Mouse (Mus musculus) neutrophil, adult 5-6 weeks (primary cell): ENCODE measurements around the gene Mtmr14. TPM values are rescaled to one million over a fixed set of nuclear protein-coding genes. Genes with fewer than 3 reads are reported as not detected.

Source experiments
- ATAC-seq: fragments of 151-379, 151-347 bp; 2 replicates; pipeline ENCODE4 v1.8.0; 2017; ENCODE audit warnings: mild to moderate bottlenecking, moderate TSS enrichment; ENCODE audit not compliant: insufficient number of reproducible peaks, poor library complexity, low FRiP score, severe bottlenecking; ENCODE audit errors: extremely low read depth
- total RNA-seq: library from RNA; stranded (forward); fragments of 200-1000 nt; gene quantifications from 2 replicates; pipeline ENCODE4 v1.2.3, GENCODE M21; 2017

Mtmr14 gene
- 53.1 and 63.1 TPM in 2 replicates for total RNA-seq

- ATAC-seq: peak; percentile 98
Measured at GRCm38 (mm10) chr6:113237542-113238270, at the start of gene Mtmr14. Mtmr14 (plus strand) TSS chr6:113237843.

GRCm38 (mm10) chr6:113193765-113194460, 43.7 kb upstream of the Mtmr14 start:
- no peak for ATAC-seq

DNA sequence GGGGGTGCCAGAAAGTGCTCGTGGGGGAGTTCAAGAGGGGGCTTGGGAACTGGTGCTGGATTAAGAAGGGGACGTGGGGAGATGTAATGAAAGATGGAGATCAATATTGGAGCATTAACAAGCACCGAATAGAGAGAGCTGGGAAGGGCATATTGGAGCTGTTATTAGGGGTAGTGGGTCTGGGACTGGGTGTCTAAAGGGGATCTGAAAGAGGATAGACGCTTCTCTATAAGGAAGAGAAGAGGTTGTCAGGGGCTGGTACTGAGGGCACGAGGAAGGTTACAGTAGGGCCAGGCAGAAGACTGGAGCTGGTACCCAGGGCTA, 43.2 kb upstream of the Mtmr14 start:
- ATAC-seq: no peak

GRCm38 (mm10) chr6:113194841-113195595, 42.6 kb upstream of the Mtmr14 start, which contains the start of gene Lhfpl4:
Lhfpl4 (minus strand) TSS chr6:113195384.
- ATAC-seq: no peak

DNA sequence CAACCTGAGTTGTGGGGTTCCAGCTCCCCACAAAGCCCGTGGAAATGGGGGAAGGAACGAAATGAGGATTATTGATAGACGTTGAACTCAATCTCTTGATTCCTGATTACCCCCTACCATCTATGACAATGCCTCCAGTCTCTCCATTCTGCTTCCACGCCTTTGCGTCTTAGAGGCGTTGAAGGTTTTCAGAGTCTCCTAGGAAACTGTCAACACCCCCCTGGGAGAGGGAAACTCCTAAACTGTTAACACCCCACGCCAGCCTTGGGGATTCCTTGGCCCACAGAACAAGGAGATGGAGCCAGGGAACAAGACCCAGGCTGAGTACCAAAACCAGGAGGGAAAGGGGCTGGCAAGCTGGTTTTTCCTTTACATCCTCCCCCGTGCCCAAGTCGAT, 42.0 kb upstream of the Mtmr14 start:
- no peak for ATAC-seq

DNA sequence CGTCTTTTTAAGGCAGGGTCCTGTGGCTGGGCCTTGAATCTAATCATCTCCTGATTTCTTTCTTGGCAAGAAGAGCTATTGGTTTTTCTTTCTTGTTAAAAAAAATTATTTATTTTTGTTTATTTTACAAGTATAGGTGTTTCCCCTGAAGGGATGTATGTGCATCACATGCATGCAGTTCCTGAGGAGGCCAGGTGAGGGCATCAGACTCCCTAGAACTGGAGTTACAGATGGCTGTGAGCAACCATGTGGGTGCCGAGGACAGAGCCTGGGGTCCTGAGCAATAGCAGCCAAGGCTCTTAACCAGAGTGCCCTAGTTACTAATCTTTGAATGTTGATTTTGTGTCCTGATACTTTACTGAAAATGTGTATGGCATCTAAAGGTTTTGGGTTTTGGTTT, 21.4 kb upstream of the Mtmr14 start:
- ATAC-seq: no peak

- ATAC-seq: peak; percentile 52
Measured at GRCm38 (mm10) chr6:113225798-113226197, 11.8 kb upstream of the Mtmr14 start.

GRCm38 (mm10) chr6:113226705-113227104, 10.9 kb upstream of the Mtmr14 start:
- ATAC-seq: peak; percentile 49; the same call in 1 of the 2 replicates

DNA sequence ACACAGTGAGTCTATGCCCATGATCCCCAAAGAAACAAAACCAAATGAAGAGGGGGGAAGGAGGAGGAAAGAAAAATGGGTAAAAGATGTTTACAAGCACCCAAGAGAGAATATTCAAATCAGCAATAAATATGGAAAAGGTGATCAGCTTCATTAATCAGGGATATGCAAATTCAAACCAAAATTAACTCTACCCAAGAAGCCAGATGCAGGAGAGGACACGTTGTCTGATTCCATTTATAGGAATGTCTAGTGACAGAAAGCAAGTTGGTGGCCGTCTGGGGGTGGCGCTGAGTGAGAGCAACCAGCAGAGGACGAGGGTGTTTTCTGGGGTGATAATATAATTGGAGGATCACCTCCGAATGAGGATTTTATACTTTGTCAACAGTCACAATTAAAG, 2.5 kb upstream of the Mtmr14 start:
- no peak for ATAC-seq

DNA sequence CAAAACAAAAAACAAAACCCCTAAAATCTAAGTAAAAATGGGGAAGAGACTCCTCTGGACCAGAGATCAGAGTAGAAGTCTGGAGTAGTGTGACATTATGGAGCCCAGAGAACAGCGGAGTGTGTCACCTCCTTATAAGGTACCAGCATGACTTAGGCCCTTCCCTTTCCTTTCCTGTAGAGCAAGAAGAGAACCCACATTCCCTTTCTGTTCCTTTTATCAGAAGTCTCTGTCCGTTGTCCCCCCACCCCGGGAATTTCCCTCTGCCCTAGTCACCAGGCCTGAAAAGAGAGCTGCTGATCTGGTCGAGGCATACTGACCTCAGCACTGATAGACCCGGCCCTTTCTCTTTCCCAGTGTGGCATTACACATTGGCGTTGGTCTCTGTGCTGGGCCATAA, 799 bp downstream of the Mtmr14 start:
- ATAC-seq: no peak

DNA sequence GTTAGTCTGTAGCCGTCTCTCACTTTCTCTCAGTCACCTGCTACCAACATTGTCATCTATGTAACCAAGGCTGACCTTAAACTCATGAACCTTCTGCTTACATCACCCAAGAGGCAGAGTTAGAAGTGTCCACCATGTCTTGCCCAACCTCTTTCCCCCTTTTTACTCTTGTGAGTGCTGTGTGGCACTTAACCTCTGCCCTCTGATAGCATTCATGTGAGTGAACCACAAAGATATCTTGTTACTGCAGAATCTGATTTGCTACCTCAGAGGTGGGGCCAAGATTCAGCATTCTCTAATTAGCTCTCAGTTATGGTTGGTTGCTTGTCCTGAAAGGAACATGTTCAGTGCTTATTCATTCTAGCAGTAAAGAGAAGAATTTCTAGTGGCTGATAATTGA, 5.1 kb downstream of the Mtmr14 start:
- no peak for ATAC-seq

DNA sequence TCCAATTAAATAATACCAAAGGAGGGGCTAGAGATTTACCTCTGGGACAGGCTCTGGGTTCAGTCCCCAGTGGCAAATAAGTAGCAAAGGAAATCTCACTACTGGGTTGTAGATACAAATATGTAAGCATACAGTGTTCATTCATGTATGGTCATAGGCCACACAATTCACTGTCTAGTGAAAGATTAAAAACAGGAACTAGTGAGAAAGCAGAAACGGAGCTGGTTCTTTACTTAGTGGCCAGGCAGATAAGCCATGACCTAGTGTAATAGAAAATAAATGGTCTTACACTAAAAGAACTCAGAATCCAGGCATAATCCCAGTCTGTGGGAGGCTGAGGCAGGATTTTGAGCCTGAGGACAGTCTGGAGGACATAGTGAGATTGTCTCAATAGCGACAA, 7.9 kb downstream of the Mtmr14 start:
- peak; percentile 59; the same call in 1 of the 2 replicates for ATAC-seq

DNA sequence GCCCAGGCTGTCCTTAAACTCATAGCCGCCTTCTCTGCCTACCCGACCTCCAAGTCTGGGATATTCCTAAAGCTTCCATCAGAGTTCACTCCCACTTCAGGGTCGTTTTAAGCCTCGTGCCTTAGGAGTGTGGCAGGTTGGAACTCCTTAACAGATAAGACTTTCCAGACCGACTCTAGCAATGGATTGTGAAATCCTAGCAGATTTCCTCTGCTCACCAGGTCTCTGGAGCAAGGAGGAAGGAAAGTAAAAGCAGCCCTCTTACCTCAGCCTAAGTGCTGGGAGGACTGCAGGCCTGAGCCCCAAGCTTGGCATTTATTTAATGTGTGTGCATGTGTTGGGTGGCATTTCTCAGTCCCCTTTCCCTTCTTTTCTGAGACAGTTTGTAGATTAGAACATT, 13.1 kb downstream of the Mtmr14 start:
- no peak for ATAC-seq

GRCm38 (mm10) chr6:113251921-113252320, 14.3 kb downstream of the Mtmr14 start:
- no peak for ATAC-seq

GRCm38 (mm10) chr6:113254899-113255298, 17.3 kb downstream of the Mtmr14 start:
- ATAC-seq: no peak

- no peak for ATAC-seq
Measured at GRCm38 (mm10) chr6:113261174-113261858, 23.7 kb downstream of the Mtmr14 start.

DNA sequence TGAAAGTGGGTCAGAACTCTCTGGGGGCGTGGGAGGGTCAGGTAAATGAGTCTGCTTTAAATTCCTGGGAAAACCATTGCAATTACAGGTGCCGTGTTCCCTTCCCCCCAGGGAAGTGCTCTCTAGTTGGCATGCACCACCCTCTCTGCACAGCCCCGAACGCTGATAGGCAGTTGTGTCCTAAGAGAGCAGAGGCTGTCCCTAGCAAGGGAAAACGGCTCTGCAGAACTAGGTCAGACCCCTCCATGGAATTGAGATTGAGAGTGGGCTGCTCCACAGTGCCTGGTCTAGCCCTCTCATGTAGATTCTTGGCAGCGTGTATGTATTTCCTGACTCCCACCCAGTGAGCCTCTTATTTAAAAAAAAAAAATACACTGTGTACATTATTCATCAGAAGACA, 25.9 kb downstream of the Mtmr14 start:
- ATAC-seq: no peak

DNA sequence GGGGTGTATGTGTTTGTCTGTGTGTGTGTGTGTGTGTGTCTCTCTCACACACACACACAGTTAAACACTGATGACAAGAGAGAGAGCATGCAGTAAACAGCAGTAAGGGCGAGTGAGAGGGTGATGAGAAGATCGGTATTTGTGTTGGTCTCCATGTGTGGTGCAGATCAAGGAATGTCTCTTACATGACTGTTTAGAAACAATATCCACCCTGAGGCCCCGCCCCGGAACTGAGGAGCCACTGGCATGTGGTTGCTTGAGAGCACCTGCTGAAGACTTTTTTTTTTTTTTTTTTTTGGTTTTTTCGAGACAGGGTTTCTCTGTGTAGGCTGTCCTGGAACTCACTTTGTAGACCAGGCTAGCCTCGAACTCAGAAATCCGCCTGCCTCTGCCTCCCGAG, 26.8 kb downstream of the Mtmr14 start:
- no peak for ATAC-seq

GRCm38 (mm10) chr6:113266996-113267655, 29.5 kb downstream of the Mtmr14 start:
- no peak for ATAC-seq
